Mouse (Mus musculus) CH12.LX (cell line): ENCODE data around the gene Sf3b2. TPM values are rescaled to one million over a fixed set of nuclear protein-coding genes. Genes with fewer than 3 reads are reported as not detected.

ENCODE experiments used
- DNase-seq: peaks from one replicate; pipeline ENCODE4 v3.0.0-alpha.2; 2013; ENCODE audit errors: extremely low read depth
- H3K27ac ChIP-seq: 2 replicates; pipeline ENCODE4 v1.5.1; 2012; ENCODE audit warnings: low read depth, mild to moderate bottlenecking, control low read depth, moderate library complexity; ENCODE audit not compliant: insufficient read depth
- H3K27me3 ChIP-seq: replicated peaks from 2 replicates; pipeline ENCODE3; 2012; ENCODE audit warnings: inconsistent platforms
- H3K36me3 ChIP-seq, 2 experiments: replicated peaks in 1 of 2; 2 replicates each; pipeline versions ENCODE3 to v1.6.1; 2012; ENCODE audit warnings: inconsistent platforms in 1 of 2, low read length in 1 of 2, mild to moderate bottlenecking in 1 of 2, mixed read lengths in 1 of 2, moderate library complexity in 1 of 2; ENCODE audit not compliant: control insufficient read depth in 1 of 2, insufficient read depth in 1 of 2
- H3K4me1 ChIP-seq, 2 experiments: 2 replicates each; pipeline ENCODE4 v1.6.1; 2012; ENCODE audit warnings: inconsistent platforms in 1 of 2, moderate library complexity in 1 of 2; ENCODE audit not compliant: insufficient read depth in 2 of 2, control insufficient read depth in 1 of 2
- H3K4me2 ChIP-seq: 2 replicates; pipeline ENCODE4 v1.6.1; 2012; ENCODE audit warnings: low read depth, mild to moderate bottlenecking, control low read depth; ENCODE audit not compliant: poor library complexity, insufficient read depth, severe bottlenecking
- H3K4me3 ChIP-seq, 3 experiments: fragments of 150-350 bp in 1 of 3; sonication (generic) in 1 of 3; replicated peaks in 1 of 3; 2 replicates each; pipeline versions ENCODE3 to v1.5.1; 2011 to 2012; ENCODE audit warnings: low read depth in 2 of 3, low read length in 2 of 3, mild to moderate bottlenecking in 2 of 3, moderate library complexity in 2 of 3, control low read depth in 1 of 3, improper control_type of control experiment in 1 of 3, inconsistent platforms in 1 of 3, mixed read lengths in 1 of 3; ENCODE audit not compliant: poor library complexity in 1 of 3
- H3K79me2 ChIP-seq: replicated peaks from 2 replicates; pipeline ENCODE4 v1.6.1; 2012; ENCODE audit warnings: mild to moderate bottlenecking, moderate library complexity; ENCODE audit not compliant: control insufficient read depth, poor library complexity, insufficient read depth, severe bottlenecking; ENCODE audit errors: extremely low read depth
- H3K9ac ChIP-seq: 2 replicates; pipeline ENCODE4 v1.6.1; 2012; ENCODE audit warnings: low read depth, mild to moderate bottlenecking, control low read depth, moderate library complexity; ENCODE audit not compliant: insufficient read depth
- H3K9me3 ChIP-seq: replicated peaks from 2 replicates; pipeline ENCODE3; 2012; ENCODE audit warnings: low read length, inconsistent platforms, mixed read lengths
- BHLHE40 ChIP-seq: IDR thresholded peaks from 2 replicates; pipeline ENCODE4 v1.6.1; 2011; ENCODE audit warnings: mild to moderate bottlenecking, low read depth, low read length, improper control_type of control experiment
- CHD1 ChIP-seq: IDR thresholded peaks from 2 replicates; pipeline ENCODE4 v1.6.1; 2012; ENCODE audit warnings: low read depth, low read length, improper control_type of control experiment, inconsistent platforms
- CHD2 ChIP-seq: IDR thresholded peaks from 2 replicates; pipeline ENCODE4 v1.6.1; 2011; ENCODE audit warnings: low read length, improper control_type of control experiment
- CTCF ChIP-seq, 2 experiments: IDR thresholded peaks in 1 of 2; conservative IDR thresholded peaks in 1 of 2; 2 replicates each; pipeline ENCODE4 v1.5.1; 2011 to 2012; ENCODE audit warnings: low read depth in 2 of 2, low read length in 2 of 2, improper control_type of control experiment in 1 of 2, inconsistent platforms in 1 of 2, mild to moderate bottlenecking in 1 of 2, moderate library complexity in 1 of 2
- ELF1 ChIP-seq: IDR thresholded peaks from 2 replicates; pipeline ENCODE4 v1.6.1; 2014; ENCODE audit warnings: low read depth, mild to moderate bottlenecking, inconsistent platforms, low read length, improper control_type of control experiment
- EP300 ChIP-seq: IDR thresholded peaks from 2 replicates; pipeline ENCODE4 v1.6.1; 2011; ENCODE audit warnings: low read length, improper control_type of control experiment
- HCFC1 ChIP-seq: IDR thresholded peaks from 2 replicates; pipeline ENCODE4 v1.6.1; 2012; ENCODE audit warnings: low read depth, mild to moderate bottlenecking, inconsistent platforms, low read length, improper control_type of control experiment
- IRF4 ChIP-seq: IDR thresholded peaks from 2 replicates; pipeline ENCODE4 v1.6.1; 2014; ENCODE audit warnings: low read depth, mild to moderate bottlenecking, inconsistent platforms, low read length, improper control_type of control experiment
- JUND ChIP-seq: conservative IDR thresholded peaks from 2 replicates; pipeline ENCODE4 v1.6.1; 2011; ENCODE audit warnings: low read depth, low read length, improper control_type of control experiment
- MAFK ChIP-seq: IDR thresholded peaks from 2 replicates; pipeline ENCODE4 v1.6.1; 2011; ENCODE audit warnings: low read length, improper control_type of control experiment; ENCODE audit not compliant: insufficient replicate concordance
- MAZ ChIP-seq: IDR thresholded peaks from 2 replicates; pipeline ENCODE4 v1.6.1; 2012; ENCODE audit warnings: low read depth, mild to moderate bottlenecking, inconsistent platforms, low read length, improper control_type of control experiment, moderate library complexity
- MEF2A ChIP-seq: IDR thresholded peaks from 2 replicates; pipeline ENCODE4 v1.6.1; 2014; ENCODE audit warnings: low read depth, mild to moderate bottlenecking, inconsistent platforms, low read length, improper control_type of control experiment, borderline replicate concordance
- MXI1 ChIP-seq: IDR thresholded peaks from 2 replicates; pipeline ENCODE4 v1.6.1; 2011; ENCODE audit warnings: mild to moderate bottlenecking, low read depth, low read length, improper control_type of control experiment
- MYC ChIP-seq: IDR thresholded peaks from 2 replicates; pipeline ENCODE4 v1.6.1; 2011; ENCODE audit warnings: low read depth, mild to moderate bottlenecking, improper control_type of control experiment, low read length
- PAX5 ChIP-seq: IDR thresholded peaks from 2 replicates; pipeline ENCODE4 v1.6.1; 2012; ENCODE audit warnings: low read length, inconsistent platforms, mixed read lengths
- POLR2A ChIP-seq: IDR thresholded peaks from 2 replicates; pipeline ENCODE4 v1.6.1; 2011; ENCODE audit warnings: low read depth, mild to moderate bottlenecking, improper control_type of control experiment, low read length
- RAD21 ChIP-seq: IDR thresholded peaks from 2 replicates; pipeline ENCODE4 v1.6.1; 2011; ENCODE audit warnings: low read depth, mild to moderate bottlenecking, low read length, improper control_type of control experiment, moderate library complexity
- RCOR1 ChIP-seq: conservative IDR thresholded peaks from 2 replicates; pipeline ENCODE4 v1.6.1; 2012; ENCODE audit warnings: low read depth, mild to moderate bottlenecking, inconsistent platforms, low read length, improper control_type of control experiment
- SIN3A ChIP-seq: IDR thresholded peaks from 2 replicates; pipeline ENCODE4 v1.6.1; 2012; ENCODE audit warnings: low read length, improper control_type of control experiment, inconsistent platforms
- TBP ChIP-seq: conservative IDR thresholded peaks from 2 replicates; pipeline ENCODE4 v1.6.1; 2011; ENCODE audit warnings: low read depth, low read length, improper control_type of control experiment
- USF1 ChIP-seq: IDR thresholded peaks from 2 replicates; pipeline ENCODE4 v1.6.1; 2014; ENCODE audit warnings: low read depth, mild to moderate bottlenecking, inconsistent platforms, low read length, improper control_type of control experiment
- ZMIZ1 ChIP-seq: IDR thresholded peaks from 2 replicates; pipeline ENCODE4 v1.6.1; 2012; ENCODE audit warnings: low read depth, mild to moderate bottlenecking, inconsistent platforms, low read length, improper control_type of control experiment
- ZNF384 ChIP-seq: IDR thresholded peaks from 2 replicates; pipeline ENCODE4 v1.6.1; 2012; ENCODE audit warnings: low read depth, low read length, improper control_type of control experiment, inconsistent platforms
- dilution Hi-C: fragments of 300-500 bp; cut with MboI; formaldehyde crosslinking; loops from 2 replicates; pipeline ENCODE4 v1.14.3; 2020; ENCODE audit warnings: low sequenced_read_pairs; ENCODE audit not compliant: extremely low pct_unique_long_range_greater_than_20kb, extremely low pct_ligation_motif_present
- in situ Hi-C: fragments of 300-500 bp; cut with MboI; formaldehyde crosslinking; loops from 3 replicates; pipeline ENCODE4 v1.14.3; 2019; ENCODE audit warnings: low sequenced_read_pairs, low pct_ligation_motif_present, low pct_unique_long_range_greater_than_20kb, mixed read lengths
- polyA plus RNA-seq: library from polyadenylated mRNA; unstranded; fragments of >175 nt; gene quantifications from 2 replicates; pipeline ENCODE4 v1.2.1, GENCODE M21; 2012; ENCODE audit warnings: low read depth; ENCODE audit not compliant: insufficient read length
- total RNA-seq, 2 experiments: library from RNA; depleted of rRNA; stranded (reverse); fragments of 300-350 nt in 1 of 2; fragments of >200 nt in 1 of 2; gene quantifications; 2 replicates each; pipeline ENCODE4 v1.2.3; 2012 to 2014

The Sf3b2 gene
- total and polyA plus RNA-seq, 3 experiments: 161 to 238 (median 191) TPM

DNA sequence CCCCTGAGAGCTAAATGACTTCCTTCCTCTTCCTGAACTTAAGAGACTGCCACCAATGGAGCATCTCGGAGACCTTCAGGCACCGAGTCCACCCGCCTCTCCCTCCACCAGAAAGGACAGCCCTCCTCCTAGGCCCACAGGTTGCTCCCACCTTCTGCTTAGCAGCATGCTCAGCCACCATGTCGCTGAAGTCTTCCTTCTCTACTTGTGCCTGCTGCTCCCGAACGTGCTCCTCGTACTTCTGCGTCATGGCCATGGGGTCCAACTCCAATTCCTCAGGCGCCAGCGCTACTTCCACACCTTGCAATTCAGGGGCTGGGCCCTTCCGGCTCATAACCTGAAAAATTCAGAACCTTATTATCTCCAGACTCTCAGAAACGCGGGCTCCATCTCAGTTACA lies 20.6 kb downstream of the Sf3b2 start:
- in situ Hi-C loops: no loop called here
- Histone ChIP-seq H3K9ac (no peak overlapping the region), H3K27me3 (no peaks in the 10 kb centered on the region), H3K9me3 (no peaks in the 10 kb centered on the region), H3K79me2 (peaks cover 26% of the 10 kb centered on the region), H3K4me3 (no peak overlapping the region), H3K4me1 (peaks cover 2 to 52% of the 10 kb centered on the region in 2 experiments; a peak in 3 of 4 replicates), H3K27ac (peak overlapping the region; percentile 53), H3K4me2 (no peak overlapping the region), H3K36me3 (peaks cover 45 to 59% of the 10 kb centered on the region in 2 experiments)
- no peak for DNase-seq
- no peak for TF ChIP-seq ELF1
- no peak for TF ChIP-seq ZMIZ1
- TF ChIP-seq CHD2: no peak
- no peak for TF ChIP-seq TBP
- no peak for TF ChIP-seq USF1
- no peak for TF ChIP-seq PAX5
- no peak for TF ChIP-seq SIN3A
- dilution Hi-C loops: no loop called here

DNA sequence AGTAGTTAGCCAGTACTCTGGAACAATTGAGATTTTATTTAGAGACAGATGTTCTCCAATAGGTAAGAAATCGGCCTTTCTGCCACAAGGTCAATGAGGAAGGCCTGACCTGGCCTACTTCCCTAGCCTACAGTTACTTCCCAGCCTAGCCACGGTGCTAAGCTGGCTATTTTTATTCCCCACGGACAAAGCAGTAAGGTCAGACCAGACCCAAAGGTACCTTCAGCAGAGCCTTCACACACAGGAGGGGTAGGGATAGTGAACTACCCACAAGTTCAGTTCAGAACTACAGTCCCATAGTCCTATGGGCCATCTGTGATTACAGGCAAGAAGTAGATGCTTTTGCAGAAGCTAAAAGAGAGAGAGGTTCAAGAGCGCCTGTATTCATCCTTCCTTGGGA lies 21.3 kb downstream of the Sf3b2 start:
- peak overlapping the region; percentile 73 for H3K27ac ChIP-seq
- peak overlapping the region; percentile 10; the same call in 1 of the 2 replicates for H3K9ac ChIP-seq
- no peaks in the 10 kb centered on the region for H3K9me3 ChIP-seq
- H3K36me3 ChIP-seq: peaks cover 39 to 54% of the 10 kb centered on the region in 2 experiments
- peaks cover 30% of the 10 kb centered on the region for H3K79me2 ChIP-seq
- DNase-seq: no peak
- H3K4me3 ChIP-seq: no peak overlapping the region
- H3K4me2 ChIP-seq: 0 out of 2 replicates have a peak overlapping the region, but pooled peaks have one; percentile 25
- in situ Hi-C loops (no loop called here), dilution Hi-C loops (no loop called here)
- H3K27me3 ChIP-seq: no peaks in the 10 kb centered on the region
- H3K4me1 ChIP-seq: peaks cover 5 to 59% of the 10 kb centered on the region in 2 experiments; a peak in 3 of 4 replicates
- TF ChIP-seq PAX5 (no peak), POLR2A (no peak), JUND (no peak)

DNA sequence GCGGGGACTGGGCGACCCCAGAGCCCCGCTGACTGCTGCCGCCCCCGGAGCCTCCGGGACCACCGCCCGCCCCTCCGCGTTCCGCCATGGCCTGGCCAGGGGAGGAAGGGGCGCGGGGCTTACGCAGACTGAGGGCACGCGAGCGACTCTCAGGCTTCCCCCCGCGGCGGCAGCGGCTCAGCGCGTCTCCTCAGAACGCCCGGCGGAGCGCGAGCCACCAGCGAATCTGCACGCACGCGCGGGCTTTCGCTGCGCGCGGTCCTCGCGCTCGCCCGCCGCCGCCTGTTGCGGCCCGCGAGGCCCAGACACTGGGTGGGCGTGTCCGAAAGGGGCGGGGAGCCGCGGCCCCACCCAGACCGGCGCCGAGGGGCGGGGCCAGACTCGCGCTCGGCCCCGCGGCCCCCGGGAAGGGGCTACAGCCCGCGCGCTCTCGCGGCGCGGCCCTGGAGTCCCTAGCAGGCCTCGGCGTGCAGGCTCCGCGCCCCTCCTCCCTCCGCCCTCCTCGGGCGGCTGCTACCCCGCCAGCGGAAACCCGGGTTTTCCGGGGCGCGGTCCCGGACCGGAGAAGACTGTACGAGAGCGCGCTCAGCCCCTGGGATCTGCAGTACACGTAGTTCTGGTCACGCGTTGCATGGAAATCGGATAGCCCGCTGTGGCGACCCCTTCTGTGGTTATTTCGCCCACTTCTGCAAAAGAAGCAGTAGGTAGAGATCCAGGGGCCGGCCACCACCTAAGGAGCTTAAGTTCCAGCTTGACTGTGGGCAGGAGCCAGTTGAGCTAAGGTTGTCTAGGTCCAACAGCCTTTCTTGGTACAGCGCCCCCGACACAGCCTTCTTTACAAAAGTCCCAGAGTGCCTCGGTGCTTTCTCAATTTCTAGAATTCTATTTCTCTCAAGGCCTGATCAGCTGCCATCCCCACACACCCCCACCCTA lies 22.2 kb downstream of the Sf3b2 start, which contains the start of gene Pacs1:
Pacs1 (minus strand) TSS at position 319 of the 933 bp plus-strand sequence.
- Histone ChIP-seq H3K4me2 (peak within 1 kb of the TSS; percentile 64), H3K27me3 (no peaks in the 10 kb centered on the region), H3K36me3 (peaks cover 30 to 47% of the 10 kb centered on the region in 2 experiments), H3K79me2 (peaks cover 34% of the 10 kb centered on the region), H3K9ac (peak within 1 kb of the TSS; percentile 78), H3K4me1 (peaks cover 9 to 64% of the 10 kb centered on the region in 2 experiments; a peak in 3 of 4 replicates), H3K9me3 (no peaks in the 10 kb centered on the region), H3K4me3 (peak within 1 kb of the TSS; percentile 67 to 94 (median 67)), H3K27ac (peak within 1 kb of the TSS; percentile 84)
- peak; percentile 80 for DNase-seq
- dilution Hi-C loops: no loop called here
- in situ Hi-C loops: no loop called here
- TF ChIP-seq CHD2 (no peak), MEF2A (peak; percentile 34; the same call in 1 of the 2 replicates), SIN3A (peak; percentile 64; the same call in 1 of the 2 replicates), MAZ (peak; percentile 26; the same call in 1 of the 2 replicates), MXI1 (peak; percentile 57), JUND (no peak), ELF1 (peak; percentile 70), TBP (no peak), RCOR1 (no peak), MAFK (no peak), EP300 (no peak), HCFC1 (no peak), ZMIZ1 (peak; percentile 83), IRF4 (no peak; the same call in 1 of the 2 replicates), MYC (no peak), ZNF384 (no peak), BHLHE40 (peak; percentile 86), POLR2A (peak; percentile 66; the same call in 1 of the 2 replicates), CTCF (conservative IDR thresholded peaks at IDR 0.05 in 1 of 2, IDR thresholded peaks at IDR 0.05 in 1 of 2; ENCODE audit: low read depth in 2 of 2, low read length in 2 of 2) (no peak), RAD21 (no peak; the same call in 1 of the 2 replicates), CHD1 (no peak)
